Mouse (Mus musculus) forebrain, postnatal 0 days (tissue): ENCODE data around the gene Dnah6. TPM values are rescaled to one million over a fixed set of nuclear protein-coding genes. Genes with fewer than 3 reads are reported as not detected.
A peak's percentile ranks its signal among the peaks of the same experiment; 100 is the strongest.

Experiments used
- ATAC-seq: fragments of 200-750 bp; cut with Nextera tagmentation; 2 replicates; pipeline ENCODE4 v1.8.0; 2017; ENCODE audit warnings: mild to moderate bottlenecking, moderate library complexity
- DNase-seq: peaks from one replicate; pipeline ENCODE4 v3.0.0-alpha.2; 2015
- H3K27ac ChIP-seq: fragments of 300-500 bp; sonication (generic); 2 replicates; pipeline ENCODE4 v1.5.1; 2014; ENCODE audit warnings: low read depth, mild to moderate bottlenecking, antibody characterized with exemption, low read length, moderate library complexity, mixed read lengths
- H3K27me3 ChIP-seq: fragments of 300-500 bp; sonication (generic); 2 replicates; pipeline ENCODE4 v1.6.1; 2014; ENCODE audit warnings: mild to moderate bottlenecking, low read length, mixed read lengths; ENCODE audit not compliant: insufficient read depth
- H3K36me3 ChIP-seq: fragments of 300-500 bp; sonication (generic); 2 replicates; pipeline ENCODE4 v1.6.1; 2014; ENCODE audit warnings: mild to moderate bottlenecking, moderate library complexity; ENCODE audit not compliant: insufficient read depth
- H3K4me1 ChIP-seq: fragments of 300-500 bp; sonication (generic); 2 replicates; pipeline ENCODE4 v1.6.1; 2014; ENCODE audit warnings: antibody characterized with exemption; ENCODE audit not compliant: insufficient read depth
- H3K4me2 ChIP-seq: fragments of 300-500 bp; sonication (generic); 2 replicates; pipeline ENCODE4 v1.6.1; 2014; ENCODE audit warnings: low read depth, mild to moderate bottlenecking, moderate library complexity
- H3K4me3 ChIP-seq: fragments of 300-500 bp; sonication (generic); 2 replicates; pipeline ENCODE4 v1.5.1; 2014; ENCODE audit warnings: low read depth, low read length, mixed read lengths
- H3K9ac ChIP-seq: fragments of 300-500 bp; sonication (generic); 2 replicates; pipeline ENCODE4 v1.6.1; 2014; ENCODE audit warnings: mild to moderate bottlenecking
- H3K9me3 ChIP-seq: fragments of 300-500 bp; sonication (generic); 2 replicates; pipeline ENCODE4 v1.6.1; 2016; ENCODE audit warnings: low read length
- CTCF ChIP-seq: sonication (generic); IDR thresholded peaks from 2 replicates; pipeline ENCODE4 v1.5.1; 2016; ENCODE audit warnings: antibody characterized with exemption, control low read depth, low read depth
- WGBS: fragments of 180-500 bp; shearing (Covaris S2); extraction: QIAGEN DNeasy Blood & Tissue Kit; methylation state at CpG from one replicate; pipeline ENCODE4 v1.1.7; 2014; 5-methylcytosine and 5-hydroxymethylcytosine counted together
- polyA plus RNA-seq: library from polyadenylated mRNA; unstranded; fragments of >200 nt; fragmentation: Nextera tagmentation; extraction: Ambion mirVana; gene quantifications from 2 replicates; pipeline ENCODE4 v1.2.1, GENCODE M21; 2015
- total RNA-seq: library from RNA; depleted of rRNA; stranded (reverse); fragments of >200 nt; gene quantifications from 2 replicates; pipeline ENCODE4 v1.2.3, GENCODE M21; 2014

Gene Dnah6
- total and polyA plus RNA-seq, 2 experiments from 2014 or later = 0.44 to 1.8 TPM

DNA sequence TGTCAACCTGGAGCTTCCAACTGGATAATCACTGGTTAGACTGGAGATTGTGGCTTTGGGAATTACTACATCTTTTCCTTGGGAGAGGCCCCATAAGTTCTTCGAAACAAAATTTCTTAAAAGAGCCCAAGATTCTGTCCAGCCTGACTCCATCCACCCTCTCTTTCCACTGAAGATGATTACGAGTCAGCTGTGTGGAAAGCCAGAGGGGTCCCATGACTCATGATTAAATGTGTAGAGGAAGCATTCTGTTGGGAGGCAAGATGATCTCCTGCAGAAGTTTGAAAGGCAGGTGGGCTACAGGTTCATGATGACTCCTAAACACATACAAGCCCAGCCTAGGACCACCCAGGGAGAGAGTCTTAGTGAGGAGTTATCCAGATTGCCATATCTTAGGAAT is 66.0 kb downstream of the Dnah6 start:
- H3K4me1 ChIP-seq = no peaks in the 10 kb centered on the region
- DNase-seq (no peak), ATAC-seq (no peak)
- TF ChIP-seq CTCF = no peak
- H3K4me3 ChIP-seq = no peak overlapping the region
- no peaks in the 10 kb centered on the region for H3K27me3 ChIP-seq
- WGBS = 80% methylated on average over 2 of the region's 2 CpGs
- no peaks in the 10 kb centered on the region for H3K36me3 ChIP-seq
- no peaks in the 10 kb centered on the region for H3K9me3 ChIP-seq
- no peak overlapping the region for H3K27ac ChIP-seq
- H3K9ac ChIP-seq = no peak overlapping the region
- H3K4me2 ChIP-seq = no peak overlapping the region

DNA sequence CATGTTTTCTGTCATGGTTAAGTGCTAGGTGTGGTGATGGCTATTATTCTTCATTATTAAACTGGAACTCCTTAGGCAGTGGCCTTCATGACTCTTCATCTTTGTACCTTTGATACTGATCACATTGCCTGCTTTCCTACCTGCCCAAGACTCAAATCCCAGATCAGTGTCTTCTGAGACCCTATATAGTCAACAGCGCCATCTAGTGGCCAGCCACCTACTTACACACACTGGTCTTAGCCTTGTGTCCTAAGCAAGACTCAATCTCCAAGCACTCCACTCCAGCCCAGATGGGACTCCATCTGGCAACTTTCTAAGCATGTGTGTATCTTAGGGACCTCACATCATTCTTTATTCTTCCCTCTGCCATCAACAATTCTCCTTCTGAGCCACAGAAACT is 67.8 kb downstream of the Dnah6 start:
- peak; percentile 93 for DNase-seq
- no peak overlapping the region for H3K9ac ChIP-seq
- no peak overlapping the region for H3K4me3 ChIP-seq
- H3K36me3 ChIP-seq = no peaks in the 10 kb centered on the region
- peak; percentile 95 for ATAC-seq
- WGBS = 0% methylated on average over 1 of the region's 1 CpGs
- no peak overlapping the region for H3K27ac ChIP-seq
- H3K4me1 ChIP-seq = no peaks in the 10 kb centered on the region
- no peaks in the 10 kb centered on the region for H3K9me3 ChIP-seq
- H3K4me2 ChIP-seq = no peak overlapping the region
- peak; percentile 97 for TF ChIP-seq CTCF
- no peaks in the 10 kb centered on the region for H3K27me3 ChIP-seq

DNA sequence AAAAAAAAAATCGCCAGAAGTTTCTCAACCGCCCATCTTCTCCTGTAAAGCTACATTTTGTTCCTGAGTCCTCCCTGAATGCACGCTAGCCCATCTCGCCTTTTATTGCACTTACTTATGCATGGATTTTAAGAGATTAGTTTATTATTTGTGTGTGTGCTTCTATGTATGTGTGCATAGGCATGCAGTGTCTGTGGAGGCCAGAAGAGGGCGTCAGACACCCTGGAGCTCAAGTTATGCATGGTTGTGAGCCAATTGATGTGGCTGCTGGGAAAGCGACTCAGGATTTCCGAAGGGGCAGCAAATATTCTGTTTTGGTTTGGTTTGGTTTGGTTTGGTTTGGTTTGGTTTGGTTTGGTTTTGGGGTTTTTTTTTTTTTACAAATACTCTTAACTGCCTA is 78.0 kb downstream of the Dnah6 start:
- Histone ChIP-seq H3K4me2 (no peak overlapping the region), H3K27me3 (no peaks in the 10 kb centered on the region), H3K27ac (no peak overlapping the region), H3K36me3 (no peaks in the 10 kb centered on the region), H3K4me1 (no peaks in the 10 kb centered on the region), H3K9me3 (no peaks in the 10 kb centered on the region), H3K4me3 (no peak overlapping the region), H3K9ac (no peak overlapping the region)
- ATAC-seq (no peak), DNase-seq (no peak)
- WGBS = 87% methylated on average over 7 of the region's 7 CpGs
- TF ChIP-seq CTCF = 0 out of 2 replicates have a peak, but pooled peaks have one; percentile 4

DNA sequence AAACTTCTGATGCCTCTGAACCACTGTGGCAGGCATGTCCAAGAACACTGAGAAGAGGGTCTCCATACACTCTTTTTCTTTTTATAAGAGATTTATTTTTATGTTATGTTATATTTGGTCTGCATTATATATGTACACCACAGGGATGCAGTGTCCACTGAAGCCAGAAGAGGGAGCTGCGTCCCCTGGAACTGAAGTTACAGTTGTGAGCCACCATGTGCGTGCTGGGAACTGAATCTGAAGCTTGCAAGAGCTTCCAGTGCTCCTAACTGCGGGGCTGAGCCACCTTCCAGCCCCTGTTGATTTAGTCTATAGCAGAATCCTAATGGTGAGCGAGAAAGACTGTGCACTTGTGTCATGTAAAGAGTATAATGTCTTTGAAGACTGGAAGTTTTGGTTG is 78.7 kb downstream of the Dnah6 start:
- H3K9ac ChIP-seq = no peak overlapping the region
- H3K4me1 ChIP-seq = no peaks in the 10 kb centered on the region
- DNase-seq (no peak), ATAC-seq (no peak)
- H3K27me3 ChIP-seq = no peaks in the 10 kb centered on the region
- no peaks in the 10 kb centered on the region for H3K9me3 ChIP-seq
- no peaks in the 10 kb centered on the region for H3K36me3 ChIP-seq
- TF ChIP-seq CTCF = no peak; the same call in 1 of the 2 replicates
- H3K4me2 ChIP-seq = no peak overlapping the region
- H3K4me3 ChIP-seq = no peak overlapping the region
- no peak overlapping the region for H3K27ac ChIP-seq
- WGBS = 86% methylated on average over 4 of the region's 4 CpGs

DNA sequence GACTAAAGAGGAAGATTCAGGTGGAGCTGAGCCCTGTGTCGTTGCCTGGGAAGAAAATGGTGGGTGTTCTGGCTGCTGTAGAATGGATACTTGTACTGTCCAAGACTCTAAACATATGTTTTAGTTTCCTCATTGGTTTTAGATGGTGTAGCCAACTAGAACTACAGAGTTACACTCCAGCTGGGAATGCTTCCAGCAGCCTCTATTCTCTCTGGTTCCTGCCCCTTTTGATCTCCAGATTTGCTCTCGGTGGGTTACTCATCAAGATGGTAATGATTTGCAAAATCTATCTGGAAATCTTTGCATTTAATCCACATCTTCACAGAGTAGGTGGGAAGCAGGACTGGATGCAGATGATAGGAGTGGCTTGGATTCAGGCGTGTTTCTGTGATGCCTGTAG is 80.6 kb downstream of the Dnah6 start:
- Histone ChIP-seq H3K27ac (no peak overlapping the region), H3K9me3 (no peaks in the 10 kb centered on the region), H3K4me2 (no peak overlapping the region), H3K4me3 (no peak overlapping the region), H3K36me3 (no peaks in the 10 kb centered on the region), H3K4me1 (no peaks in the 10 kb centered on the region), H3K9ac (no peak overlapping the region), H3K27me3 (no peaks in the 10 kb centered on the region)
- TF ChIP-seq CTCF = no peak
- DNase-seq = no peak
- ATAC-seq = no peak
- 62% methylated on average over 3 of the region's 3 CpGs for WGBS

DNA sequence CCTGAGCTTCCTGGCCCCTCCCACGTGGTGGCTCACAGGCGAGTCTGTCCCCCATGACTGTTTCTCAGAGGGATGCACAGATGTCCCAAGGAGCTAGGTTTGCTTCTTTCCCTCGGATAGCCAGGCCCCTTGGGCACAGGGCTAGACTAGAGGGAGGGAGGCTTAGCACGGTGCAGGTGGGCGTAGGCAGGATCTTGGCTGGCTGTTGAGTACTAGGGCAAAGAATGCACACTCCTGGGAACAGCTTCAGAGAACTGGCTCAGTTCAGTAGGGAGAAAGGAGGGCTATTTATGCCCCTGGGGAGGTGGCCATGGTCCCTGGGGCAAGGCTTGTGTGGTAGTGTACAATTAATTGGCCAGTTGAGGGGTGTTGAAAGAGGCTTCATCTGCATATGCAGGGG is 88.7 kb downstream of the Dnah6 start:
- H3K9ac ChIP-seq = no peak overlapping the region
- DNase-seq (no peak), ATAC-seq (no peak)
- H3K4me3 ChIP-seq = no peak overlapping the region
- H3K36me3 ChIP-seq = no peaks in the 10 kb centered on the region
- 51% methylated on average over 5 of the region's 5 CpGs for WGBS
- no peaks in the 10 kb centered on the region for H3K4me1 ChIP-seq
- H3K9me3 ChIP-seq = no peaks in the 10 kb centered on the region
- H3K4me2 ChIP-seq = no peak overlapping the region
- no peak for TF ChIP-seq CTCF
- no peak overlapping the region for H3K27ac ChIP-seq
- no peaks in the 10 kb centered on the region for H3K27me3 ChIP-seq

DNA sequence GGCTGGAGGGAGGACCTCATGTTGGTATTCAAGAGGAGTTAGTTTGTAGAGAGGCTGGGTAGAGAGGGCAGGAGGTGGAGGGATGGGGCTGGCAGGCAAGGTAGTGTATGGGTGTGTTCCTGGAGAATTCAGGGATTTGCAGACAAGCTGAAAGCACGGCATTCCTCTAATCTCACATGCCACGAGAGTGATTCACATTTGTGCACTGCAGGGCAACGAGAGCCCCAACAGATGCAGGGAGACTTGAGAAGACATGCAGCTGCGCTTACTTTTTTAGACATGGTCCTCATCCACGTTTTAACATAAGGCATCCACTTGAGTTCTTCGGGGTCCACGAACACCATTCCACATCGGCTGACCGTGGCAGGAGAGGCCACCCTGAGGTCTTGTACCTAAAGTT is 93.9 kb downstream of the Dnah6 start:
- DNase-seq (no peak), ATAC-seq (no peak)
- Histone ChIP-seq H3K27ac (no peak overlapping the region), H3K4me1 (no peaks in the 10 kb centered on the region), H3K9me3 (no peaks in the 10 kb centered on the region), H3K9ac (no peak overlapping the region), H3K27me3 (no peaks in the 10 kb centered on the region), H3K4me3 (no peak overlapping the region), H3K4me2 (no peak overlapping the region), H3K36me3 (no peaks in the 10 kb centered on the region)
- TF ChIP-seq CTCF = no peak
- WGBS = 84% methylated on average over 9 of the region's 9 CpGs

DNA sequence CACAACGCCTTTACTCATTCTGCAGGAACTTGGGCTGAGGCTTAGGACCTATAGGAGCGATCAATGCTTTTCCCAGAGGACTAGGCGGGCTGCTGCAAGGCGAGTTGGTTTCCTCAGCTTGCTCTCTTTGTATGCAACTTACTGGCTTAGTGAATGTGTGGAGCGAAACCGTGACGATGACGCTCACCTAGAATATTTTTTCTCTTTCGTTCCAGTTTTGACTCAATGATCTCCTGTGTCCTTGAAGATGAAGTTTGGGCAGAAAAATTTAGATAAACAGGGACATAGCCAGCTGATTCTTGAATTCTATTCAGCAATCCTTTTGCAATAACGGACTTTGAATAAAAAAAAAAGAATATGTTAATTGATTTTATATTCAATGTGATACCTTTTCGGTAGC is 101.1 kb downstream of the Dnah6 start:
- H3K4me1 ChIP-seq = no peaks in the 10 kb centered on the region
- 81% methylated on average over 11 of the region's 11 CpGs for WGBS
- no peak for ATAC-seq

More for the DNA sequence above, 101.1 kb downstream of the Dnah6 start:
- no peak overlapping the region for H3K27ac ChIP-seq
- no peak overlapping the region for H3K9ac ChIP-seq
- no peak overlapping the region for H3K4me2 ChIP-seq
- DNase-seq = no peak
- no peak overlapping the region for H3K4me3 ChIP-seq
- H3K36me3 ChIP-seq = no peaks in the 10 kb centered on the region
- H3K9me3 ChIP-seq = no peaks in the 10 kb centered on the region
- H3K27me3 ChIP-seq = no peaks in the 10 kb centered on the region
- TF ChIP-seq CTCF = no peak
